Mouse (Mus musculus): ENCODE results near the gene Ercc6l2. TPM values are rescaled to one million over a fixed set of nuclear protein-coding genes. Genes with fewer than 3 reads are reported as not detected.

Gene Ercc6l2
- 15.7 TPM in 2 replicates for polyA plus RNA-seq (2016; fragmentation: Nextera tagmentation; extraction: Ambion mirVana)

GRCm38 (mm10) chr13:63814746-63815681, at the start of gene Ercc6l2:
Ercc6l2 (plus strand) TSS chr13:63815240.
- H3K27me3 ChIP-seq (ENCODE audit: insufficient read depth, poor library complexity, severe bottlenecking): no peaks in the 10 kb centered on the region
- H3K4me1 ChIP-seq: 0 out of 2 replicates have a peak, but pooled peaks cover 7% of the 10 kb centered on the region
- no peaks in the 10 kb centered on the region for H3K36me3 ChIP-seq
- H3K4me3 ChIP-seq: peak within 1 kb of the TSS; percentile 69
- peak; percentile 99 for DNase-seq (ENCODE audit: low spot score)
- H3K9me3 ChIP-seq: no peaks in the 10 kb centered on the region
- peak within 1 kb of the TSS; percentile 98 for H3K27ac ChIP-seq
- under 1% methylated on average over 87 of the region's 87 CpGs for WGBS

- DNase-seq (ENCODE audit: low spot score): no peak
- Histone ChIP-seq H3K36me3 (no peaks in the 10 kb centered on the region), H3K27ac (no peak overlapping the region), H3K9me3 (no peaks in the 10 kb centered on the region), H3K4me3 (no peak overlapping the region), H3K27me3 (ENCODE audit: insufficient read depth, poor library complexity, severe bottlenecking) (no peaks in the 10 kb centered on the region), H3K4me1 (no peaks in the 10 kb centered on the region)
- 61% methylated on average over 11 of the region's 11 CpGs for WGBS
Measured at GRCm38 (mm10) chr13:63766065-63766464, 49.0 kb upstream of the Ercc6l2 start.

GRCm38 (mm10) chr13:63771009-63771408, 44.0 kb upstream of the Ercc6l2 start:
- Histone ChIP-seq H3K27ac (no peak overlapping the region), H3K27me3 (ENCODE audit: insufficient read depth, poor library complexity, severe bottlenecking) (no peaks in the 10 kb centered on the region), H3K36me3 (no peaks in the 10 kb centered on the region), H3K4me3 (no peak overlapping the region), H3K4me1 (no peaks in the 10 kb centered on the region), H3K9me3 (no peaks in the 10 kb centered on the region)
- no peak for DNase-seq (ENCODE audit: low spot score)
- 78% methylated on average over 3 of the region's 3 CpGs for WGBS

GRCm38 (mm10) chr13:63778925-63779324, 36.1 kb upstream of the Ercc6l2 start:
- Histone ChIP-seq H3K27me3 (ENCODE audit: insufficient read depth, poor library complexity, severe bottlenecking) (no peaks in the 10 kb centered on the region), H3K4me1 (peaks cover 5% of the 10 kb centered on the region; the same call in 1 of the 2 replicates), H3K4me3 (no peak overlapping the region), H3K36me3 (no peaks in the 10 kb centered on the region), H3K9me3 (no peaks in the 10 kb centered on the region), H3K27ac (no peak overlapping the region)
- no peak for DNase-seq (ENCODE audit: low spot score)
- WGBS: 87% methylated on average over 4 of the region's 4 CpGs

- 85% methylated on average over 2 of the region's 2 CpGs for WGBS
Measured at GRCm38 (mm10) chr13:63779376-63780291, 35.4 kb upstream of the Ercc6l2 start.

GRCm38 (mm10) chr13:63792234-63792831, 22.7 kb upstream of the Ercc6l2 start:
- H3K27ac ChIP-seq: no peak overlapping the region
- H3K27me3 ChIP-seq (ENCODE audit: insufficient read depth, poor library complexity, severe bottlenecking): no peaks in the 10 kb centered on the region
- no peak overlapping the region for H3K4me3 ChIP-seq
- H3K4me1 ChIP-seq: no peaks in the 10 kb centered on the region
- H3K9me3 ChIP-seq: no peaks in the 10 kb centered on the region
- WGBS: 87% methylated on average over 2 of the region's 2 CpGs
- H3K36me3 ChIP-seq: no peaks in the 10 kb centered on the region
- no peak for DNase-seq (ENCODE audit: low spot score)

More at GRCm38 (mm10) chr13:63779376-63780291, 35.4 kb upstream of the Ercc6l2 start:
- H3K9me3 ChIP-seq: no peaks in the 10 kb centered on the region
- peaks cover 5% of the 10 kb centered on the region; the same call in 1 of the 2 replicates for H3K4me1 ChIP-seq
- no peak for DNase-seq (ENCODE audit: low spot score)
- H3K4me3 ChIP-seq: no peak overlapping the region
- H3K27me3 ChIP-seq (ENCODE audit: insufficient read depth, poor library complexity, severe bottlenecking): no peaks in the 10 kb centered on the region
- no peaks in the 10 kb centered on the region for H3K36me3 ChIP-seq
- H3K27ac ChIP-seq: no peak overlapping the region

GRCm38 (mm10) chr13:63793345-63794308, 21.4 kb upstream of the Ercc6l2 start:
- DNase-seq (ENCODE audit: low spot score): no peak
- no peak overlapping the region for H3K4me3 ChIP-seq
- no peaks in the 10 kb centered on the region for H3K9me3 ChIP-seq
- 79% methylated on average over 7 of the region's 7 CpGs for WGBS
- H3K4me1 ChIP-seq: no peaks in the 10 kb centered on the region
- no peak overlapping the region for H3K27ac ChIP-seq
- H3K36me3 ChIP-seq: no peaks in the 10 kb centered on the region
- no peaks in the 10 kb centered on the region for H3K27me3 ChIP-seq (ENCODE audit: insufficient read depth, poor library complexity, severe bottlenecking)

- Histone ChIP-seq H3K27ac (no peak overlapping the region), H3K4me1 (no peaks in the 10 kb centered on the region), H3K27me3 (ENCODE audit: insufficient read depth, poor library complexity, severe bottlenecking) (no peaks in the 10 kb centered on the region), H3K4me3 (no peak overlapping the region), H3K36me3 (no peaks in the 10 kb centered on the region), H3K9me3 (no peaks in the 10 kb centered on the region)
- 76% methylated on average over 3 of the region's 3 CpGs for WGBS
- no peak for DNase-seq (ENCODE audit: low spot score)
Measured at GRCm38 (mm10) chr13:63798677-63799076, 16.4 kb upstream of the Ercc6l2 start.

- H3K27me3 ChIP-seq (ENCODE audit: insufficient read depth, poor library complexity, severe bottlenecking): no peaks in the 10 kb centered on the region
- no peaks in the 10 kb centered on the region for H3K4me1 ChIP-seq
- DNase-seq (ENCODE audit: low spot score): no peak
- no peaks in the 10 kb centered on the region for H3K9me3 ChIP-seq
- no peaks in the 10 kb centered on the region for H3K36me3 ChIP-seq
- no peak overlapping the region for H3K4me3 ChIP-seq
- 65% methylated on average over 1 of the region's 1 CpGs for WGBS
- H3K27ac ChIP-seq: no peak overlapping the region
Measured at GRCm38 (mm10) chr13:63799940-63800339, 15.1 kb upstream of the Ercc6l2 start.

- no peaks in the 10 kb centered on the region for H3K9me3 ChIP-seq
- DNase-seq (ENCODE audit: low spot score): no peak
- 84% methylated on average over 1 of the region's 1 CpGs for WGBS
Measured at GRCm38 (mm10) chr13:63801289-63801688, 13.8 kb upstream of the Ercc6l2 start.

GRCm38 (mm10) chr13:63807233-63807632, 7.8 kb upstream of the Ercc6l2 start:
- WGBS: 71% methylated on average over 1 of the region's 1 CpGs
- no peak overlapping the region for H3K4me3 ChIP-seq
- no peak for DNase-seq (ENCODE audit: low spot score)
- H3K36me3 ChIP-seq: no peaks in the 10 kb centered on the region
- no peaks in the 10 kb centered on the region for H3K4me1 ChIP-seq
- H3K9me3 ChIP-seq: no peaks in the 10 kb centered on the region
- no peaks in the 10 kb centered on the region for H3K27me3 ChIP-seq (ENCODE audit: insufficient read depth, poor library complexity, severe bottlenecking)
- no peak overlapping the region for H3K27ac ChIP-seq

More at GRCm38 (mm10) chr13:63801289-63801688, 13.8 kb upstream of the Ercc6l2 start:
- Histone ChIP-seq H3K27me3 (ENCODE audit: insufficient read depth, poor library complexity, severe bottlenecking) (no peaks in the 10 kb centered on the region), H3K36me3 (no peaks in the 10 kb centered on the region), H3K27ac (no peak overlapping the region), H3K4me3 (no peak overlapping the region), H3K4me1 (no peaks in the 10 kb centered on the region)

All from heart, embryonic 10.5 days (tissue).